In the genomic region with DNA sequence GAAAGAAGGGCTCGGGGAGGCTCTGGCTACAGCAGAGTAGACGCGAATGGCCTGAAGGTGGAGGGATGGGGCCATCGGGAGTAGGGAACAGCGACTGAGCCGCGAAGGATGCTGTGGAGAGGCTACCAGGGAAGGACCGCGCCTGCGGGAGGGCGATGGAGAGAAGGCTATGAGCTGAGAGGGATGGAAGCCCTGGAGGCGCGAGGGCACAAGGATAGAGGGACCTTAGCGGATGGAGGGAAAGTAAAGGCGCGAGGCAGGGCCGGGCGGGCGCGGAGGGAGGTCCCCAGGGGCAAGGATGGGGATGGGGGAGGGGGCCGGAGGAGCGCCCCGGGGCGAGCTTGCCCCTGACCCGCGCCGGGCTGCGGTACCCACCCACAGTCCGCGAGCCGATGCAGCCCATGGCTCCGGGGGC, we compare ENCODE assay signal across 9 mouse cellular contexts. TPM values are rescaled to one million over a fixed set of nuclear protein-coding genes. Genes with fewer than 3 reads are reported as not detected.
A peak's percentile ranks its signal among the peaks of the same experiment; 100 is the strongest.
DNase-seq lines count a peak whose midpoint lies in the region; ATAC-seq and TF ChIP-seq lines count a peak whose summit lies in the region.
"Had no signal": no experiment of that assay in that cellular context is flagged by ENCODE, and none has a peak within 500 bp of the region (broad histone marks: within the 10 kb centered on the region; RNA-seq: fewer than 3 reads in every experiment).

No protein-coding gene starts in this region.

- no peak for TF ChIP-seq CTCF in kidney, adult 2 months (conservative IDR thresholded peaks at IDR 0.05; ENCODE audit: insufficient read depth, insufficient read length, low read depth, low read length)

- TF ChIP-seq POLR2A in kidney, adult 2 months (IDR thresholded peaks at IDR 0.05; ENCODE audit: low read depth, low read length): no peak

- H3K36me3 ChIP-seq in kidney, adult 2 months (ENCODE audit: control insufficient read depth, insufficient read depth, low read length): no peaks in the 10 kb centered on the region
- H3K36me3 ChIP-seq in ES-E14 (ENCODE audit: control insufficient read depth, insufficient read depth, low read length, poor library complexity, severe bottlenecking): no peaks in the 10 kb centered on the region
- H3K36me3 ChIP-seq in hindbrain, embryonic 10.5 days: 0 out of 2 replicates have a peak, but pooled peaks cover 6% of the 10 kb centered on the region
- H3K36me3 ChIP-seq in liver, embryonic 15.5 days (replicated peaks): no peaks in the 10 kb centered on the region

- H3K27ac ChIP-seq in kidney, adult 2 months (ENCODE audit: insufficient read depth, low read depth, low read length): no peak overlapping the region
- no peak overlapping the region for H3K27ac ChIP-seq in ES-E14 (ENCODE audit: insufficient read depth, low read depth, low read length, poor library complexity, severe bottlenecking)
- peak overlapping the region; percentile 92 for H3K27ac ChIP-seq in hindbrain, embryonic 10.5 days
- H3K27ac ChIP-seq in liver, embryonic 15.5 days (replicated peaks): no peak overlapping the region

- DNase-seq in kidney, adult 2 months: no peak
- no peak for DNase-seq in kidney, adult 11 months
- DNase-seq in ES-E14 (ENCODE audit: low read depth, low spot score): peak; percentile 22
- peak; percentile 64 for DNase-seq in embryo, embryonic 9.5 days (ENCODE audit: extremely low spot score)
- DNase-seq in hindbrain, embryonic 10.5 days (ENCODE audit: low spot score): peak; percentile 62
- DNase-seq in right cerebral cortex, postnatal 14 days: peak; percentile 37
- no peak for DNase-seq in ovary, adult 18-20 months (ENCODE audit: low spot score)

- ATAC-seq in liver, embryonic 15.5 days (ENCODE audit: insufficient read depth): no peak

- no peaks in the 10 kb centered on the region for H3K4me1 ChIP-seq in kidney, adult 2 months (ENCODE audit: control insufficient read depth, insufficient read depth, low read length)
- 0 out of 4 replicates have a peak, but pooled peaks cover 0 to 3% of the 10 kb centered on the region in 2 experiments for H3K4me1 ChIP-seq in ES-E14 (ENCODE audit: control insufficient read depth in 2 of 2, insufficient read depth in 2 of 2, low read length in 2 of 2, poor library complexity in 1 of 2)
- H3K4me1 ChIP-seq in hindbrain, embryonic 10.5 days (replicated peaks): peaks cover 14% of the 10 kb centered on the region
- H3K4me1 ChIP-seq in liver, embryonic 15.5 days (replicated peaks): peaks cover 17% of the 10 kb centered on the region

- peaks cover 2% of the 10 kb centered on the region; the same call in 1 of the 2 replicates for H3K27me3 ChIP-seq in kidney, adult 2 months (replicated peaks; ENCODE audit: control insufficient read depth, insufficient read depth, low read length)
- H3K27me3 ChIP-seq in hindbrain, embryonic 10.5 days (ENCODE audit: insufficient read depth, poor library complexity, severe bottlenecking): peaks cover 32% of the 10 kb centered on the region
- H3K27me3 ChIP-seq in liver, embryonic 15.5 days: peaks cover 56% of the 10 kb centered on the region

- in situ Hi-C loops in ES-E14 (cut with MboI; ENCODE audit: low sequenced_read_pairs in 2 of 2, unreplicated experiment in 2 of 2): no loop called here

- no peaks in the 10 kb centered on the region for H3K9me3 ChIP-seq in ES-E14 (ENCODE audit: control insufficient read depth, insufficient read depth, low read depth, low read length)
- no peaks in the 10 kb centered on the region for H3K9me3 ChIP-seq in hindbrain, embryonic 10.5 days
- no peaks in the 10 kb centered on the region for H3K9me3 ChIP-seq in liver, embryonic 15.5 days (replicated peaks)

- 2% methylated on average over 17 of the region's 32 CpGs for WGBS in kidney, adult 2 months
- WGBS in hindbrain, embryonic 10.5 days: 1% methylated on average over 23 of the region's 32 CpGs
- under 1% methylated on average over 17 of the region's 32 CpGs for WGBS in liver, embryonic 15.5 days (ENCODE audit: insufficient replicate concordance)

- H3K9ac ChIP-seq in ES-E14 (ENCODE audit: insufficient read depth, low read depth, low read length, poor library complexity, severe bottlenecking): peak overlapping the region; percentile 20; the same call in 1 of the 2 replicates
- no peak overlapping the region for H3K9ac ChIP-seq in liver, embryonic 15.5 days

- H3K4me3 ChIP-seq in kidney, adult 2 months (ENCODE audit: insufficient read depth, low read depth, low read length): peak overlapping the region; percentile 44; the same call in 1 of the 2 replicates
- H3K4me3 ChIP-seq in ES-E14 (ENCODE audit: insufficient read depth in 1 of 2, low read depth in 1 of 2, low read length in 2 of 2, poor library complexity in 1 of 2, severe bottlenecking in 1 of 2): peak overlapping the region; percentile 68 to 71
- H3K4me3 ChIP-seq in hindbrain, embryonic 10.5 days: peak overlapping the region; percentile 81
- H3K4me3 ChIP-seq in liver, embryonic 15.5 days (replicated peaks): peak overlapping the region; percentile 40

- peak overlapping the region; percentile 62 for H3K4me2 ChIP-seq in liver, embryonic 15.5 days

TF ChIP-seq in ES-E14, 5 proteins besides CTCF, POLR2A, EP300 and RAD21:
- TF ChIP-seq MAFK (IDR thresholded peaks at IDR 0.05; ENCODE audit: insufficient read depth, low read depth, low read length): no peak
- TF ChIP-seq HCFC1 (IDR thresholded peaks at IDR 0.05; ENCODE audit: borderline replicate concordance, insufficient read depth, low read length): no peak
- TF ChIP-seq ZC3H11A (IDR thresholded peaks at IDR 0.05; ENCODE audit: borderline replicate concordance, low read depth, low read length): no peak
- TF ChIP-seq CHD2 (IDR thresholded peaks at IDR 0.05; ENCODE audit: low read depth, low read length): no peak
TF ChIP-seq in ES-E14: peak in this region for 0.

RNA-seq across cellular contexts. Expression of a gene that starts 0.4 kb away (rescaled TPM):
- 0.05 TPM in 2 replicates for polyA plus RNA-seq in kidney, adult 2 months (2012; rRNA removed)
- total RNA-seq in ES-E14 (2012; rRNA removed): 0.74 and 1.3 TPM in 2 replicates
- 1.4 and 2.9 TPM in 2 replicates for polyA plus RNA-seq in hindbrain, embryonic 10.5 days (2016; fragmentation: Nextera tagmentation; extraction: Ambion mirVana)
- not detected in 2 replicates for polyA plus RNA-seq in liver, embryonic 15.5 days (2015; fragmentation: Nextera tagmentation; extraction: Ambion mirVana)
- total RNA-seq: hematopoietic stem cell, adult 5-6 weeks had no signal

RNA-seq across cellular contexts. Expression of a gene that starts 25.4 kb away (rescaled TPM):
- polyA plus RNA-seq in kidney, adult 2 months (2012; rRNA removed): 90.0 and 94.2 TPM in 2 replicates
- 20.3 and 46.0 TPM in 2 replicates for total RNA-seq in ES-E14 (2012; rRNA removed)
- 86.0 and 103 TPM in 2 replicates for polyA plus RNA-seq in hindbrain, embryonic 10.5 days (2016; fragmentation: Nextera tagmentation; extraction: Ambion mirVana)
- polyA plus RNA-seq in liver, embryonic 15.5 days (2015; fragmentation: Nextera tagmentation; extraction: Ambion mirVana): 39.7 and 41.9 TPM in 2 replicates

RNA-seq across cellular contexts. Expression of a gene that starts 37.6 kb away (rescaled TPM):
- 0.04 and 0.86 TPM in 2 replicates for polyA plus RNA-seq in kidney, adult 2 months (2012; rRNA removed)
- 1.2 and 2.9 TPM in 2 replicates for total RNA-seq in ES-E14 (2012; rRNA removed)
- 0.94 and 1.1 TPM in 2 replicates for polyA plus RNA-seq in hindbrain, embryonic 10.5 days (2016; fragmentation: Nextera tagmentation; extraction: Ambion mirVana)
- polyA plus RNA-seq in liver, embryonic 15.5 days (2015; fragmentation: Nextera tagmentation; extraction: Ambion mirVana): 0.05 and 0.07 TPM in 2 replicates
- total RNA-seq: hematopoietic stem cell, adult 5-6 weeks had no signal

RNA-seq across cellular contexts. Expression of a gene that starts 49.0 kb away (rescaled TPM):
- polyA plus RNA-seq in kidney, adult 2 months (2012; rRNA removed): 17.0 and 20.0 TPM in 2 replicates
- total RNA-seq in ES-E14 (2012; rRNA removed): 24.1 and 37.6 TPM in 2 replicates
- 1.8 and 3.1 TPM in 2 replicates for polyA plus RNA-seq in hindbrain, embryonic 10.5 days (2016; fragmentation: Nextera tagmentation; extraction: Ambion mirVana)
- 6.2 and 6.7 TPM in 2 replicates for polyA plus RNA-seq in liver, embryonic 15.5 days (2015; fragmentation: Nextera tagmentation; extraction: Ambion mirVana)

RNA-seq across cellular contexts. Expression of a gene that starts 59.3 kb away (rescaled TPM):
- polyA plus RNA-seq in kidney, adult 2 months (2012; rRNA removed): 17.4 and 18.2 TPM in 2 replicates
- total RNA-seq in ES-E14 (2012; rRNA removed): 34.8 and 51.6 TPM in 2 replicates
- polyA plus RNA-seq in hindbrain, embryonic 10.5 days (2016; fragmentation: Nextera tagmentation; extraction: Ambion mirVana): 67.7 and 81.2 TPM in 2 replicates
- polyA plus RNA-seq in liver, embryonic 15.5 days (2015; fragmentation: Nextera tagmentation; extraction: Ambion mirVana): 24.6 and 25.0 TPM in 2 replicates

Comparison
In these comparisons a context has a peak if more than half of its experiments do, and no peak if none do; other contexts are left out.
1. DNase-seq: peak in ES-E14 (single experiment), embryo, embryonic 9.5 days (single experiment), hindbrain, embryonic 10.5 days (single experiment) and right cerebral cortex, postnatal 14 days (single experiment); none in kidney, adult 2 months (single experiment), kidney, adult 11 months (single experiment) and ovary, adult 18-20 months (single experiment).
2. Peak in every context shown above with its lines, with median percentiles within 50 percentile points of each other: H3K4me3 ChIP-seq.